ENCODE assay signal across 13 mouse cellular contexts in the genomic region with DNA sequence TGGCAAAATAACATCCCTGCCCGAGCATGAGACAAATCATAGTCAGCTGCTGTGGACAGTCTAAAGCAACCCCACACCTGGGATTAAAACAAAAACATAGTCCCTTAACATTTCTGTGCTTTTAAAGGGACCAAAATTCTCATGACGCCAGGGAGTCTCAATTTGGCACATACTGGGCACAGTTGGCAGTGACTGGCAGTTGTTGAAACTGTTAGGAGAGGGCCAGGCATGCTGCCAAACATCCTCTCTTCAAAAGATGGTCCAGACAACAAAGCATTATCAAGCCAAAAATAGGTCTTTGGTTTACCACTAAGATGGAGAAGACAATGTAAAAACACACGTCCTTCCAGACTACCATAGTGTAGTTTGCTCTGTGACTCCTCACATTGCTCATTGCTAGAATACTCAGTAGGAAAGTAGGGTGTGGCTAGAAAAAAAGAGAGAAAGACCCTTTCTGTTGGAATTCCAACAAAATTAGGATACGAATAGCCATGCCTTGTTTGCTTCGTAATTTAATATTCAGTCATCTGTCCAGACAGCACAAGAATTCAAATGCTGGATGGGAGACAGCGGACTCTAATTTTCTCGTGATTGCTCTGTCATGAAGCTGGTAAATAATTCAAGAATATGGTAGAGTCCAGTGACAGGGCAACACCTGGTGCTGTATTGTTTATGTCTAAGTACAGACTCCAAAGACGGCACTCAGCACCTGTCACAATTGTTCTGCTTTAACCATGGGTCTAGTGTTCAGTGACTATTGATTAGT. TPM values are rescaled to one million over a fixed set of nuclear protein-coding genes. Genes with fewer than 3 reads are reported as not detected.
A peak's percentile ranks its signal among the peaks of the same experiment; 100 is the strongest.
DNase-seq lines count a peak whose midpoint lies in the region; ATAC-seq and TF ChIP-seq lines count a peak whose summit lies in the region.
"Had no signal": no experiment of that assay in that cellular context is flagged by ENCODE, and none has a peak within 500 bp of the region (broad histone marks: within the 10 kb centered on the region; RNA-seq: fewer than 3 reads in every experiment).

No protein-coding gene starts in this region.

- intact Hi-C loops in gastrocnemius, adult 2 months (cut with DNase I) = loop anchor here (5.0 kb wide), 1 partner anchor 133 kb away; no protein-coding TSS in a partner anchor

- WGBS in neural tube, embryonic 14.5 days = 50% methylated on average over 8 of the region's 8 CpGs

- no peaks in the 10 kb centered on the region for H3K36me3 ChIP-seq in neural tube, embryonic 14.5 days (ENCODE audit: control insufficient read depth, insufficient read depth, low read length)

- peak overlapping the region; percentile 24; the same call in 1 of the 2 replicates for H3K27ac ChIP-seq in neural tube, embryonic 14.5 days (ENCODE audit: low read depth, low read length)
- H3K27ac ChIP-seq in layer of hippocampus, adult 2 months = peak overlapping the region; percentile 29; the same call in 1 of the 2 replicates
- no peak overlapping the region for H3K27ac ChIP-seq in gastrocnemius, adult 2 months

- TF ChIP-seq CTCF in layer of hippocampus, adult 2 months (conservative IDR thresholded peaks at IDR 0.05) = no peak
- TF ChIP-seq CTCF in gastrocnemius, adult 2 months (IDR thresholded peaks at IDR 0.05) = no peak

- DNase-seq in gastrocnemius, postnatal 10 days = peak; percentile 42
- no peak for DNase-seq in gastrocnemius, postnatal 25 days
- no peak for DNase-seq in neural tube, embryonic 10.5 days (ENCODE audit: extremely low spot score, low spot score)
- DNase-seq in layer of hippocampus, adult 2 months (ENCODE audit: low spot score in 2 of 2) = peak; percentile 60 to 77
- peak; percentile 68 for DNase-seq in right cerebral cortex, postnatal 4 days
- no peak for DNase-seq in gastrocnemius, adult 2 months
- DNase-seq: kidney, postnatal 4 days; thymus, adult 18-20 months had no signal

- H3K4me2 ChIP-seq in neural tube, embryonic 14.5 days (ENCODE audit: low read depth, low read length) = no peak overlapping the region

- ATAC-seq in neural tube, embryonic 14.5 days (ENCODE audit: low read depth) = 0 out of 2 replicates have a peak, but pooled peaks have one; percentile 35
- ATAC-seq in inflammation-experienced regulatory T-cells, adult 6 months = no peak

- peaks cover 7% of the 10 kb centered on the region; the same call in 1 of the 2 replicates for H3K4me1 ChIP-seq in neural tube, embryonic 14.5 days (ENCODE audit: control insufficient read depth, insufficient read depth, low read length)

- no peaks in the 10 kb centered on the region for H3K9me3 ChIP-seq in neural tube, embryonic 14.5 days (ENCODE audit: control insufficient read depth, low read length)

- H3K9ac ChIP-seq in neural tube, embryonic 14.5 days (replicated peaks; ENCODE audit: low read depth, low read length) = no peak overlapping the region

- H3K27me3 ChIP-seq in neural tube, embryonic 14.5 days (ENCODE audit: control insufficient read depth, insufficient read depth, low read length) = no peaks in the 10 kb centered on the region

- no peak overlapping the region for H3K4me3 ChIP-seq in neural tube, embryonic 14.5 days (ENCODE audit: low read depth, low read length)
- H3K4me3 ChIP-seq in layer of hippocampus, adult 2 months = no peak overlapping the region
- no peak overlapping the region for H3K4me3 ChIP-seq in gastrocnemius, adult 2 months

RNA-seq across cellular contexts. Expression of a gene that starts 28.9 kb away (rescaled TPM):
- total RNA-seq in gastrocnemius, postnatal 10 days (2021) = 1 to 10 TPM in 1 of 2 experiments, under 1 TPM in 1; 0.90 to 1.1 TPM
- total RNA-seq in gastrocnemius, postnatal 25 days (2021) = under 1 TPM in 1 of 2 experiments, not detected in 1; 0.13 TPM
- 4.9 and 6.4 TPM in 2 replicates for polyA plus RNA-seq in neural tube, embryonic 14.5 days (2014; fragmentation: Nextera tagmentation; extraction: Ambion mirVana)
- total RNA-seq in layer of hippocampus, adult 2 months (2021) = under 1 TPM; 0.74 to 0.81 TPM
- not detected for polyA plus RNA-seq in inflammation-experienced regulatory T-cells, adult 6 months (2017; shearing (Covaris generic))
- total RNA-seq in gastrocnemius, adult 2 months (2021) = not detected
- total RNA-seq: granulocyte monocyte progenitor cell, adult 5-6 weeks; hematopoietic stem cell, adult 5-6 weeks had no signal
- polyA plus RNA-seq: liver, embryonic 16.5 days had no signal

Comparison
In these comparisons a context has a peak if more than half of its experiments do, and no peak if none do; other contexts are left out.
1. DNase-seq: peak in gastrocnemius, postnatal 10 days (single experiment), layer of hippocampus, adult 2 months (2 of 2) and right cerebral cortex, postnatal 4 days (single experiment); none in gastrocnemius, postnatal 25 days (single experiment), neural tube, embryonic 10.5 days (single experiment) and gastrocnemius, adult 2 months (single experiment).